Comparison of ENCODE assay signal across 13 mouse cellular contexts in genomic region chr5:36414712-36415331, GRCm38 (mm10). TPM values are rescaled to one million over a fixed set of nuclear protein-coding genes. Genes with fewer than 3 reads are reported as not detected.
A peak's percentile ranks its signal among the peaks of the same experiment; 100 is the strongest.
DNase-seq lines count a peak whose midpoint lies in the region; ATAC-seq lines count a peak whose summit lies in the region.
"Had no signal": no experiment of that assay in that cellular context is flagged by ENCODE, and none has a peak within 500 bp of the region (broad histone marks: within the 10 kb centered on the region; RNA-seq: fewer than 3 reads in every experiment).

No protein-coding gene starts in this region.

- no peaks in the 10 kb centered on the region for H3K36me3 ChIP-seq in heart, embryonic 13.5 days
- H3K36me3 ChIP-seq in midbrain, embryonic 11.5 days (ENCODE audit: control insufficient read depth, insufficient read depth, low read length) = no peaks in the 10 kb centered on the region
- no peaks in the 10 kb centered on the region for H3K36me3 ChIP-seq in midbrain, embryonic 15.5 days (replicated peaks)
- H3K36me3 ChIP-seq: midbrain, embryonic 12.5 days had no signal

- peaks cover 12% of the 10 kb centered on the region for H3K4me1 ChIP-seq in heart, embryonic 13.5 days
- H3K4me1 ChIP-seq in midbrain, embryonic 11.5 days (ENCODE audit: control insufficient read depth, insufficient read depth, low read length) = no peaks in the 10 kb centered on the region
- H3K4me1 ChIP-seq in midbrain, embryonic 15.5 days = no peaks in the 10 kb centered on the region
- H3K4me1 ChIP-seq: midbrain, embryonic 12.5 days had no signal

- 0 out of 2 replicates have a peak overlapping the region, but pooled peaks have one; percentile 24 for H3K9ac ChIP-seq in heart, embryonic 13.5 days
- no peak overlapping the region for H3K9ac ChIP-seq in midbrain, embryonic 11.5 days (ENCODE audit: low read length)
- H3K9ac ChIP-seq in midbrain, embryonic 15.5 days = no peak overlapping the region
- H3K9ac ChIP-seq: midbrain, embryonic 12.5 days had no signal

- no peaks in the 10 kb centered on the region for H3K9me3 ChIP-seq in heart, embryonic 13.5 days
- H3K9me3 ChIP-seq in midbrain, embryonic 11.5 days (ENCODE audit: control insufficient read depth, low read length) = no peaks in the 10 kb centered on the region
- no peaks in the 10 kb centered on the region for H3K9me3 ChIP-seq in midbrain, embryonic 15.5 days
- H3K9me3 ChIP-seq: midbrain, embryonic 12.5 days had no signal

- no peak overlapping the region for H3K4me3 ChIP-seq in heart, embryonic 13.5 days
- no peak overlapping the region for H3K4me3 ChIP-seq in midbrain, embryonic 11.5 days (ENCODE audit: low read depth, low read length)
- no peak overlapping the region for H3K4me3 ChIP-seq in midbrain, embryonic 15.5 days
- H3K4me3 ChIP-seq: midbrain, embryonic 12.5 days had no signal

- H3K27me3 ChIP-seq in heart, embryonic 13.5 days (replicated peaks) = peaks cover 10% of the 10 kb centered on the region; the same call in 1 of the 2 replicates
- H3K27me3 ChIP-seq in midbrain, embryonic 11.5 days (ENCODE audit: control insufficient read depth, insufficient read depth, low read length) = no peaks in the 10 kb centered on the region
- no peaks in the 10 kb centered on the region for H3K27me3 ChIP-seq in midbrain, embryonic 15.5 days (replicated peaks)
- H3K27me3 ChIP-seq: midbrain, embryonic 12.5 days had no signal

- intact Hi-C loops in heart, postnatal 14 days (cut with DNase I) = no loop called here

- H3K27ac ChIP-seq in heart, embryonic 13.5 days (replicated peaks) = 0 out of 2 replicates have a peak overlapping the region, but pooled peaks have one; percentile 53
- no peak overlapping the region for H3K27ac ChIP-seq in midbrain, embryonic 11.5 days (ENCODE audit: low read depth, low read length)
- no peak overlapping the region for H3K27ac ChIP-seq in midbrain, embryonic 15.5 days
- H3K27ac ChIP-seq: midbrain, embryonic 12.5 days had no signal

- DNase-seq in heart, postnatal 14 days = no peak
- peak; percentile 41 for DNase-seq in midbrain, embryonic 11.5 days (ENCODE audit: low spot score, missing footprints)
- peak; percentile 85 for DNase-seq in Muller cell, postnatal 12 days (ENCODE audit: inconsistent ontology term)
- DNase-seq in layer of hippocampus, adult 8-10 months (ENCODE audit: low spot score in 2 of 2) = peak; percentile 54
- DNase-seq in lung, postnatal 14 days = no peak
- DNase-seq: cerebellum, postnatal 36 days; right cerebral cortex, postnatal 25 days had no signal

- no peak overlapping the region for H3K4me2 ChIP-seq in heart, embryonic 13.5 days
- H3K4me2 ChIP-seq in midbrain, embryonic 11.5 days = no peak overlapping the region
- H3K4me2 ChIP-seq in midbrain, embryonic 15.5 days = no peak overlapping the region
- H3K4me2 ChIP-seq: midbrain, embryonic 12.5 days had no signal

- 36% methylated on average over 6 of the region's 6 CpGs for WGBS in heart, embryonic 13.5 days
- WGBS in midbrain, embryonic 11.5 days = 85% methylated on average over 6 of the region's 6 CpGs
- 79% methylated on average over 6 of the region's 6 CpGs for WGBS in midbrain, embryonic 15.5 days

- ATAC-seq in heart, embryonic 13.5 days (ENCODE audit: extremely low read depth, insufficient number of reproducible peaks, low FRiP score, low TSS enrichment) = no peak
- no peak for ATAC-seq in midbrain, embryonic 11.5 days (ENCODE audit: low FRiP score)
- no peak for ATAC-seq in midbrain, embryonic 15.5 days (replicated peaks)
- ATAC-seq in monocyte, adult 5-6 weeks (replicated peaks; ENCODE audit: insufficient number of reproducible peaks, low FRiP score, low TSS enrichment, poor library complexity, severe bottlenecking) = no peak
- ATAC-seq: lung, postnatal 0 days had no signal

RNA-seq across cellular contexts. Expression of gene Sorcs2, which starts 16.9 kb away (rescaled TPM):
- polyA plus RNA-seq in heart, embryonic 13.5 days (2015; fragmentation: Nextera tagmentation; extraction: Ambion mirVana) = 10.7 and 10.9 TPM in 2 replicates
- 1 to 10 TPM; 9.6 to 9.9 TPM for total RNA-seq in heart, postnatal 14 days (2021)
- polyA plus RNA-seq in midbrain, embryonic 11.5 days (2014; fragmentation: Nextera tagmentation; extraction: Ambion mirVana) = 6.7 and 7.3 TPM in 2 replicates
- polyA plus RNA-seq in midbrain, embryonic 15.5 days (2015; fragmentation: Nextera tagmentation; extraction: Ambion mirVana) = 21.9 and 22.0 TPM in 2 replicates
- total RNA-seq in layer of hippocampus, adult 8-10 months (2022) = 10 to 100 TPM; 46.9 to 54.4 (median 48.9) TPM
- 0.85 to 4.7 TPM (median 1.4 TPM) in 3 replicates for total RNA-seq in monocyte, adult 5-6 weeks (2017)
- total RNA-seq: granulocyte monocyte progenitor cell, adult 5-6 weeks had no signal

RNA-seq across cellular contexts. Expression of gene Grpel1, which starts 50.0 kb away (rescaled TPM):
- 52.9 and 59.4 TPM in 2 replicates for polyA plus RNA-seq in heart, embryonic 13.5 days (2015; fragmentation: Nextera tagmentation; extraction: Ambion mirVana)
- total RNA-seq in heart, postnatal 14 days (2021) = 10 to 100 TPM; 55.2 to 58.4 TPM
- polyA plus RNA-seq in midbrain, embryonic 11.5 days (2014; fragmentation: Nextera tagmentation; extraction: Ambion mirVana) = 58.0 and 58.5 TPM in 2 replicates
- polyA plus RNA-seq in midbrain, embryonic 15.5 days (2015; fragmentation: Nextera tagmentation; extraction: Ambion mirVana) = 41.0 and 43.0 TPM in 2 replicates
- 10 to 100 TPM; 20.7 to 22.7 (median 21.3) TPM for total RNA-seq in layer of hippocampus, adult 8-10 months (2022)
- total RNA-seq in monocyte, adult 5-6 weeks (2017) = 36.3 to 52.1 TPM (median 47.5 TPM) in 3 replicates

Comparison
In these comparisons a context has a peak if more than half of its experiments do, and no peak if none do; other contexts are left out.
1. DNase-seq: peak in midbrain, embryonic 11.5 days (single experiment), Muller cell, postnatal 12 days (single experiment) and layer of hippocampus, adult 8-10 months (2 of 2); none in heart, postnatal 14 days (0 of 2) and lung, postnatal 14 days (single experiment).